Mouse (Mus musculus) adrenal gland, postnatal 10 days (tissue): Measurements from ENCODE around the gene 2310034G01Rik. TPM values are rescaled to one million over a fixed set of nuclear protein-coding genes. Genes with fewer than 3 reads are reported as not detected.

Experiments
- microRNA-seq: library from miRNA; unstranded; fragments of <30 nt; microRNA quantifications from one replicate; pipeline ENCODE4 v1.2.0, GENCODE M21; 2021
- total RNA-seq, 2 experiments: library from RNA; stranded (reverse); gene quantifications; 2 replicates each; pipeline ENCODE4 v1.2.3; 2021

2310034G01Rik gene
- total RNA-seq, 2 experiments from 2014 or later, result 0.33 to 0.58 TPM

Small RNA genes within 50 kb of the gene (microRNA-seq; reads per million reads assigned to microRNA genes)
- 1.4 reads per million for gene Mir146b

Other genes with a start within 250 kb of the 2310034G01Rik start
- 10 to 100 TPM in 1 of 2 experiments, 1 to 10 TPM in 1; 6.1 to 10.3 TPM for gene Elovl3, start 218.4 kb downstream of the 2310034G01Rik start, total RNA-seq
- 1 to 10 TPM in 1 of 2 experiments, under 1 TPM in 1; 0.81 to 2.5 TPM for gene Pitx3, start 202.0 kb downstream of the 2310034G01Rik start, total RNA-seq
- 10 to 100 TPM; 50.5 to 60.0 TPM for gene Gbf1, start 197.8 kb downstream of the 2310034G01Rik start, total RNA-seq
- gene Nfkb2, start 46.0 kb downstream of the 2310034G01Rik start, total RNA-seq, result 10 to 100 TPM; 20.8 to 24.2 TPM
- 10 to 100 TPM in 1 of 2 experiments, 1 to 10 TPM in 1; 8.2 to 11.9 TPM for gene Psd, start 23.1 kb downstream of the 2310034G01Rik start, total RNA-seq
- gene Fbxl15, start 22.1 kb downstream of the 2310034G01Rik start, total RNA-seq, result 10 to 100 TPM in 1 of 2 experiments, 1 to 10 TPM in 1; 8.9 to 10.5 TPM
- gene Cuedc2, start 11.6 kb downstream of the 2310034G01Rik start, total RNA-seq, result 10 to 100 TPM; 78.9 to 90.4 TPM
- gene Mfsd13a, start 9.2 kb downstream of the 2310034G01Rik start, total RNA-seq, result 1 to 10 TPM; 4.6 to 7.4 TPM
- gene Actr1a, start 45.4 kb upstream of the 2310034G01Rik start, total RNA-seq, result 100 to 1,000 TPM; 100 to 106 TPM
- 10 to 100 TPM; 21.5 to 23.4 TPM for gene Sufu, start 46.6 kb upstream of the 2310034G01Rik start, total RNA-seq
- 10 to 100 TPM; 37.9 to 41.6 TPM for gene Trim8, start 151.4 kb upstream of the 2310034G01Rik start, total RNA-seq
- gene Arl3, start 222.9 kb upstream of the 2310034G01Rik start, total RNA-seq, result 10 to 100 TPM; 41.7 to 43.0 TPM
- gene Sfxn2, start 223.1 kb upstream of the 2310034G01Rik start, total RNA-seq, result 10 to 100 TPM; 11.2 to 16.4 TPM
- gene Wbp1l, start 248.8 kb upstream of the 2310034G01Rik start, total RNA-seq, result 100 to 1,000 TPM; 122 to 123 TPM